Mouse (Mus musculus) ES-E14 (cell line): Measurements from ENCODE around the gene Cadm2. TPM values are rescaled to one million over a fixed set of nuclear protein-coding genes. Genes with fewer than 3 reads are reported as not detected.

Experiments
- DNase-seq: peaks from one replicate; pipeline ENCODE4 v3.0.0-alpha.2; 2013; ENCODE audit warnings: low read depth, low spot score
- H3K27ac ChIP-seq: 2 replicates; pipeline ENCODE4 v1.5.1; 2012; ENCODE audit warnings: low read depth, mild to moderate bottlenecking, low read length, moderate library complexity, mixed read lengths; ENCODE audit not compliant: poor library complexity, insufficient read depth, severe bottlenecking
- H3K36me3 ChIP-seq: 2 replicates; pipeline ENCODE4 v1.6.1; 2012; ENCODE audit warnings: mild to moderate bottlenecking, low read length, moderate library complexity, mixed read lengths; ENCODE audit not compliant: control insufficient read depth, poor library complexity, insufficient read depth, severe bottlenecking
- H3K4me1 ChIP-seq, 2 experiments: fragments of 150-350 bp in 1 of 2; sonication (generic) in 1 of 2; 2 replicates each; pipeline ENCODE4 v1.6.1; 2012; ENCODE audit warnings: low read length in 2 of 2, mild to moderate bottlenecking in 1 of 2, mixed read lengths in 1 of 2; ENCODE audit not compliant: control insufficient read depth in 2 of 2, insufficient read depth in 2 of 2, poor library complexity in 1 of 2
- H3K4me3 ChIP-seq, 2 experiments: fragments of 150-350 bp in 1 of 2; sonication (generic) in 1 of 2; 2 replicates each; pipeline ENCODE4 v1.5.1; 2012; ENCODE audit warnings: low read length in 2 of 2, low read depth in 1 of 2, mild to moderate bottlenecking in 1 of 2, mixed read lengths in 1 of 2; ENCODE audit not compliant: insufficient read depth in 1 of 2, poor library complexity in 1 of 2, severe bottlenecking in 1 of 2
- H3K9ac ChIP-seq: 2 replicates; pipeline ENCODE4 v1.6.1; 2012; ENCODE audit warnings: low read depth, mild to moderate bottlenecking, low read length, mixed read lengths; ENCODE audit not compliant: poor library complexity, insufficient read depth, severe bottlenecking
- H3K9me3 ChIP-seq: fragments of 150-350 bp; sonication (generic); 2 replicates; pipeline ENCODE4 v1.6.1; 2012; ENCODE audit warnings: low read depth, mild to moderate bottlenecking, low read length; ENCODE audit not compliant: control insufficient read depth, insufficient read depth
- CHD2 ChIP-seq: IDR thresholded peaks from 2 replicates; pipeline ENCODE4 v1.6.1; 2014; ENCODE audit warnings: mild to moderate bottlenecking, low read depth, low read length, inconsistent platforms
- HCFC1 ChIP-seq: IDR thresholded peaks from 2 replicates; pipeline ENCODE4 v1.6.1; 2012; ENCODE audit warnings: low read length, inconsistent platforms, borderline replicate concordance; ENCODE audit not compliant: insufficient read depth
- MAFK ChIP-seq: IDR thresholded peaks from 2 replicates; pipeline ENCODE4 v1.6.1; 2014; ENCODE audit warnings: mild to moderate bottlenecking, low read depth, low read length, inconsistent platforms; ENCODE audit not compliant: insufficient read depth
- ZC3H11A ChIP-seq: IDR thresholded peaks from 2 replicates; pipeline ENCODE4 v1.6.1; 2012; ENCODE audit warnings: low read depth, mild to moderate bottlenecking, inconsistent platforms, low read length, borderline replicate concordance
- ZNF384 ChIP-seq: IDR thresholded peaks from 2 replicates; pipeline ENCODE4 v1.6.1; 2012; ENCODE audit warnings: low read depth, low read length, inconsistent platforms
- in situ Hi-C, 2 experiments: fragments of 600-800 bp; cut with MboI; formaldehyde crosslinking; loops; one replicate each; pipeline ENCODE4 v1.15.1; 2025; ENCODE audit warnings: low sequenced_read_pairs in 2 of 2, inconsistent platforms in 1 of 2; ENCODE audit not compliant: unreplicated experiment in 2 of 2
- total RNA-seq: library from RNA; depleted of rRNA; stranded (reverse); fragments of 300-350 nt; gene quantifications from 2 replicates; pipeline ENCODE4 v1.2.3, GENCODE M21; 2012

Gene Cadm2
- total RNA-seq, 1 experiment = 0.09 TPM

DNA sequence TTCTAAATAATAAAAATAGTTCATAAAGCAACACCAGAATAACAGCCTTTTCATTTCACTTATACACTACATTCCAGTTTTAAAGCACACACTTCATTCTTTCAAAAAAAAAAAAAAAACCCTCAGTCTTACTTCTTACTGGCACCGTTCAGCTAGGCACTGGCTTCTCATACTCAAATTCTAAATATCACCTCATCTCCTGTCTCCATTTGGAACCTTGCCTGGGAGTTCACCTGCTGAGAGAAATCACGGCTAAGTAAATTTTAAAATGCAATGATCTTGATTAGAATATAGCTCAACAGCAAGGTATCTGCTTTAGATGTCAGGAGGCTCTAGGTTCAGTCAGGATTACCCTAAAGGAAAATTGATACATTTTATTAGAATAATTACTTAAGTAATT is 210.2 kb downstream of the Cadm2 start:
- Histone ChIP-seq H3K9ac (no peak overlapping the region), H3K4me1 (no peaks in the 10 kb centered on the region), H3K27ac (no peak overlapping the region), H3K4me3 (no peak overlapping the region), H3K36me3 (no peaks in the 10 kb centered on the region), H3K9me3 (no peaks in the 10 kb centered on the region)
- no peak for DNase-seq
- TF ChIP-seq CHD2 = no peak
- in situ Hi-C loops = no loop called here

DNA sequence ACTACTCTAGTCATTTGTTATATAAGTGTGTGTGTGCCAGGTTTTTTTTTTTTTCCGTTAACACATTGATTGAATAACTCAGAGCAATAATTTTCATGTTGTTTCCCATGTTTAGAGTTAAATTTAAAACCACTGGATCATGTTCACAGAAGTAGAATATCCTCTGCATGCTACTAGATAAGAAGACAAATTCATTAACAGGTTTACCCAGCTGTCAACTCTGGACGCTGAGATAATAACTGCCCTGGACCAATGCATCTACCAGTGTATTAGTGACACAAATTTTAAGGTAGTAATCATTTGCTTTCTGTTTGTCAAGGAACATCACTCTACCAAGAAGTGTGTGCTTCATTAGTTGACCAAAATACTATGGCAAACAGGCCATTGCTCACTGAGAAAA is 253.0 kb downstream of the Cadm2 start:
- Histone ChIP-seq H3K36me3 (no peaks in the 10 kb centered on the region), H3K9ac (no peak overlapping the region), H3K9me3 (no peaks in the 10 kb centered on the region), H3K4me3 (no peak overlapping the region), H3K4me1 (no peaks in the 10 kb centered on the region), H3K27ac (no peak overlapping the region)
- no peak for DNase-seq
- TF ChIP-seq ZC3H11A (no peak), HCFC1 (no peak), CHD2 (no peak), MAFK (no peak), ZNF384 (no peak)
- in situ Hi-C loops = no loop called here

GRCm38 (mm10) chr16:67348011-67348410 is 272.7 kb downstream of the Cadm2 start:
- TF ChIP-seq MAFK (no peak), ZC3H11A (no peak), CHD2 (no peak), HCFC1 (no peak), ZNF384 (no peak)
- Histone ChIP-seq H3K27ac (no peak overlapping the region), H3K4me1 (no peaks in the 10 kb centered on the region), H3K9ac (no peak overlapping the region), H3K4me3 (no peak overlapping the region), H3K9me3 (no peaks in the 10 kb centered on the region), H3K36me3 (no peaks in the 10 kb centered on the region)
- DNase-seq = no peak
- in situ Hi-C loops = no loop called here

GRCm38 (mm10) chr16:67347561-67347960 is 273.1 kb downstream of the Cadm2 start:
- DNase-seq = no peak
- in situ Hi-C loops = no loop called here
- Histone ChIP-seq H3K36me3 (no peaks in the 10 kb centered on the region), H3K4me1 (no peaks in the 10 kb centered on the region), H3K27ac (no peak overlapping the region), H3K9ac (no peak overlapping the region), H3K9me3 (no peaks in the 10 kb centered on the region), H3K4me3 (no peak overlapping the region)
- TF ChIP-seq MAFK (no peak), ZC3H11A (no peak), HCFC1 (no peak), CHD2 (no peak), ZNF384 (no peak)

- Histone ChIP-seq H3K4me1 (no peaks in the 10 kb centered on the region), H3K27ac (no peak overlapping the region), H3K9me3 (no peaks in the 10 kb centered on the region), H3K36me3 (no peaks in the 10 kb centered on the region), H3K4me3 (no peak overlapping the region), H3K9ac (no peak overlapping the region)
- no peak for DNase-seq
- in situ Hi-C loops = no loop called here
- no peak for TF ChIP-seq CHD2
- no peak for TF ChIP-seq ZNF384
- TF ChIP-seq ZC3H11A = no peak
- no peak for TF ChIP-seq HCFC1
- no peak for TF ChIP-seq MAFK
These were observed 274.0 kb downstream of the Cadm2 start for GRCm38 (mm10) chr16:67346621-67347290.
